Mouse (Mus musculus) testis, adult 2 months (tissue): ENCODE measurements around the gene Tgds. TPM values are rescaled to one million over a fixed set of nuclear protein-coding genes. Genes with fewer than 3 reads are reported as not detected.

Experiments
- H3K27ac ChIP-seq: fragments of 200-500 bp; 2 replicates; pipeline ENCODE4 v1.5.1; 2012; ENCODE audit warnings: low read depth, low read length; ENCODE audit not compliant: control insufficient read depth, insufficient read depth
- H3K27me3 ChIP-seq: fragments of 200-500 bp; 2 replicates; pipeline ENCODE4 v1.6.1; 2012; ENCODE audit warnings: mild to moderate bottlenecking, low read length, moderate library complexity; ENCODE audit not compliant: control insufficient read depth, insufficient read depth
- H3K36me3 ChIP-seq: fragments of 200-500 bp; 2 replicates; pipeline ENCODE4 v1.6.1; 2012; ENCODE audit warnings: mild to moderate bottlenecking, low read length; ENCODE audit not compliant: control insufficient read depth, insufficient read depth
- H3K4me1 ChIP-seq: fragments of 200-500 bp; 2 replicates; pipeline ENCODE4 v1.6.1; 2012; ENCODE audit warnings: low read length; ENCODE audit not compliant: control insufficient read depth, insufficient read depth
- H3K4me3 ChIP-seq: fragments of 200-500 bp; 2 replicates; pipeline ENCODE4 v1.5.1; 2012; ENCODE audit warnings: low read depth, mild to moderate bottlenecking, low read length, moderate library complexity, mixed read lengths; ENCODE audit not compliant: control insufficient read depth
- CTCF ChIP-seq: fragments of 200-500 bp; IDR thresholded peaks from 2 replicates; pipeline ENCODE4 v1.5.1; 2012; ENCODE audit warnings: low read depth, mild to moderate bottlenecking, inconsistent platforms, low read length, moderate library complexity; ENCODE audit not compliant: control insufficient read depth, insufficient read depth, insufficient replicate concordance
- POLR2A ChIP-seq: fragments of 200-500 bp; IDR thresholded peaks from 2 replicates; pipeline ENCODE4 v1.6.1; 2012; ENCODE audit warnings: low read depth, mild to moderate bottlenecking, inconsistent platforms, low read length, moderate library complexity; ENCODE audit not compliant: control insufficient read depth
- polyA plus RNA-seq: library from polyadenylated mRNA; depleted of rRNA; stranded (reverse); fragments of >200 nt; gene quantifications from 2 replicates; pipeline ENCODE4 v1.2.3, GENCODE M21; 2012; rRNA removed

Tgds gene
- polyA plus RNA-seq = 3.2 and 3.5 TPM in 2 replicates

- H3K27me3 ChIP-seq = no peaks in the 10 kb centered on the region
- no peaks in the 10 kb centered on the region for H3K36me3 ChIP-seq
- H3K4me1 ChIP-seq = peaks cover 17% of the 10 kb centered on the region
- peak within 1 kb of the TSS; percentile 99 for H3K4me3 ChIP-seq
- H3K27ac ChIP-seq = peak within 1 kb of the TSS; percentile 81
- TF ChIP-seq CTCF (no peak), POLR2A (peak; percentile 85)
Observed at GRCm38 (mm10) chr14:118132642-118132977, at the start of gene Tgds. Gene Tgds (minus strand): TSS chr14:118132755.

- H3K27me3 ChIP-seq = no peaks in the 10 kb centered on the region
- H3K27ac ChIP-seq = peak overlapping the region; percentile 29; the same call in 1 of the 2 replicates
- H3K4me3 ChIP-seq = peak overlapping the region; percentile 92
- no peak for TF ChIP-seq CTCF
- H3K36me3 ChIP-seq = no peaks in the 10 kb centered on the region
- H3K4me1 ChIP-seq = peaks cover 13% of the 10 kb centered on the region
Observed at GRCm38 (mm10) chr14:118180711-118181177, 48.2 kb upstream of the Tgds start.

GRCm38 (mm10) chr14:118180117-118180557, 47.6 kb upstream of the Tgds start:
- Histone ChIP-seq H3K36me3 (no peaks in the 10 kb centered on the region), H3K27ac (peak overlapping the region; percentile 32), H3K27me3 (no peaks in the 10 kb centered on the region), H3K4me3 (peak overlapping the region; percentile 92), H3K4me1 (peaks cover 18% of the 10 kb centered on the region)
- TF ChIP-seq CTCF = no peak
- no peak for TF ChIP-seq POLR2A

- TF ChIP-seq POLR2A (no peak), CTCF (no peak)
- Histone ChIP-seq H3K4me1 (peaks cover 18% of the 10 kb centered on the region), H3K36me3 (no peaks in the 10 kb centered on the region), H3K27me3 (no peaks in the 10 kb centered on the region), H3K4me3 (peak overlapping the region; percentile 37), H3K27ac (no peak overlapping the region)
Observed at GRCm38 (mm10) chr14:118179701-118180100, 47.1 kb upstream of the Tgds start.

GRCm38 (mm10) chr14:118179251-118179650, 46.7 kb upstream of the Tgds start:
- Histone ChIP-seq H3K4me1 (peaks cover 18% of the 10 kb centered on the region), H3K27ac (no peak overlapping the region), H3K36me3 (no peaks in the 10 kb centered on the region), H3K27me3 (no peaks in the 10 kb centered on the region), H3K4me3 (no peak overlapping the region)
- no peak for TF ChIP-seq CTCF
- no peak for TF ChIP-seq POLR2A

GRCm38 (mm10) chr14:118175694-118176085, 43.1 kb upstream of the Tgds start:
- H3K27ac ChIP-seq = no peak overlapping the region
- H3K27me3 ChIP-seq = no peaks in the 10 kb centered on the region
- TF ChIP-seq CTCF = no peak
- no peak for TF ChIP-seq POLR2A
- H3K4me3 ChIP-seq = peak overlapping the region; percentile 83
- no peaks in the 10 kb centered on the region for H3K36me3 ChIP-seq
- H3K4me1 ChIP-seq = peaks cover 13% of the 10 kb centered on the region

- Histone ChIP-seq H3K36me3 (no peaks in the 10 kb centered on the region), H3K4me1 (peaks cover 8% of the 10 kb centered on the region), H3K4me3 (peak overlapping the region; percentile 83), H3K27me3 (no peaks in the 10 kb centered on the region), H3K27ac (peak overlapping the region; percentile 49)
- TF ChIP-seq CTCF (no peak), POLR2A (no peak)
Observed at GRCm38 (mm10) chr14:118175071-118175693, 42.6 kb upstream of the Tgds start.
